Mouse (Mus musculus): ENCODE results near the gene Pitpnm2. TPM values are rescaled to one million over a fixed set of nuclear protein-coding genes. Genes with fewer than 3 reads are reported as not detected.
A peak's percentile ranks its signal among the peaks of the same experiment; 100 is the strongest.

The Pitpnm2 gene
- polyA plus RNA-seq, 2 experiments, result 1.9 to 4.7 TPM

DNA sequence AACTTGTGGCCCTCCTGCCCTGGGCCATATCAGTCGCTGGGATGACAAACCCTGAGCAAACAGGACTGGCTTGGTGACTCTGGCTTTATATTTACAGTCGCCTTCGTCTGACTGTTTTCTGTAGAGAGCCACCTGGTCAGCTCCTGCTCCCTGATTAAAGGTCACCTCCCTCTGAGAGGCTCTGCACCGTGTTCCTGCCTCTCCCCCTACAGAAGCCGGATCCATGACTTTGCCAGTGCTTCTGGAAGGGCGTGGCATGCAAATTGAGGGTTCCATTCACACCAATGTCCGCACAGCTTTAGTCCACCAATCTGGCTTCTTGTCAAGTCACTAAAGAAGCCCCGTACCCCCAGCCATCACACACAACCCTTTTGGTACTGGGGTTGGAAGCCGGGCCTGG lies 173.0 kb downstream of the Pitpnm2 start:
- H3K27me3 ChIP-seq (ENCODE audit: control insufficient read depth, insufficient read depth, low read length), result no peaks in the 10 kb centered on the region
- no peaks in the 10 kb centered on the region for H3K9me3 ChIP-seq (ENCODE audit: control insufficient read depth, low read length)
- H3K36me3 ChIP-seq (replicated peaks; ENCODE audit: control insufficient read depth, insufficient read depth, low read depth), result no peaks in the 10 kb centered on the region
- no peak overlapping the region for H3K4me2 ChIP-seq (ENCODE audit: low read depth)
- H3K27ac ChIP-seq, result no peak overlapping the region
- H3K4me1 ChIP-seq (replicated peaks; ENCODE audit: control insufficient read depth in 2 of 2, insufficient read depth in 2 of 2, low read length in 1 of 2), result peaks cover 0 to 23% of the 10 kb centered on the region in 2 experiments; a peak in 2 of 4 replicates
- whole genome bisulfite sequencing (ENCODE audit: insufficient replicate concordance), result 61% methylated on average over 9 of the region's 9 CpGs
- no peak overlapping the region for H3K4me3 ChIP-seq (ENCODE audit: insufficient read depth in 1 of 2, low read depth in 2 of 2, low read length in 2 of 2)
- DNase-seq (ENCODE audit: low read depth in 3 of 3, low spot score in 3 of 3), result no peak
- TF ChIP-seq CTCF (IDR thresholded peaks at IDR 0.05; ENCODE audit: low read depth) (no peak), EP300 (IDR thresholded peaks at IDR 0.05; ENCODE audit: low read depth) (no peak)
- ATAC-seq (ENCODE audit: insufficient read depth), result peak; percentile 42; the same call in 1 of the 2 replicates
- H3K9ac ChIP-seq (replicated peaks), result no peak overlapping the region

DNA sequence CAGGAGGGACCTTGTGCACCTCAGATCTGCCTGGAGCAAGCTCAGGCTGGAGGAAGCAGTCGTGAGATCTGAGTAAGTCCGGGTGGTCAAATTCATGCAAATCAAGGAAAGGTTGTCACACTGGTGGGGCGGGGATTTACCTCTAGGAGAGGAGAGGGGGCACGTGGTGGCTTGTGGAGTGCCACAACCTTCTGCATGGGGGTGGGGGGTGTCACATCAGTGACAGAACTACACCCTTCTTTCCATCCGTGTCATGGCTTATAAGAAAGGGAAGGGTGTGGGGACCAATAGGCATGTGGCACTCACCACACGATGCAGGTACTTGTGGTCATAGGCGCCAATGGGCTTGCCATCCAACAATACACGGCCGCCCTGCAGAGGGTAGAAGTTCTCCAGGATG lies 173.8 kb downstream of the Pitpnm2 start:
- DNase-seq (ENCODE audit: low read depth in 3 of 3, low spot score in 3 of 3) (no peak), ATAC-seq (ENCODE audit: insufficient read depth) (no peak)
- 55% methylated on average over 9 of the region's 9 CpGs for WGBS (ENCODE audit: insufficient replicate concordance)
- peaks cover 0 to 23% of the 10 kb centered on the region in 2 experiments; a peak in 2 of 4 replicates for H3K4me1 ChIP-seq (replicated peaks; ENCODE audit: control insufficient read depth in 2 of 2, insufficient read depth in 2 of 2, low read length in 1 of 2)
- H3K27me3 ChIP-seq (ENCODE audit: control insufficient read depth, insufficient read depth, low read length), result no peaks in the 10 kb centered on the region
- no peak overlapping the region for H3K9ac ChIP-seq (replicated peaks)
- H3K27ac ChIP-seq, result no peak overlapping the region
- H3K9me3 ChIP-seq (ENCODE audit: control insufficient read depth, low read length), result no peaks in the 10 kb centered on the region
- H3K4me3 ChIP-seq (ENCODE audit: insufficient read depth in 1 of 2, low read depth in 2 of 2, low read length in 2 of 2), result no peak overlapping the region
- no peak for TF ChIP-seq CTCF (IDR thresholded peaks at IDR 0.05; ENCODE audit: low read depth)
- no peak for TF ChIP-seq EP300 (IDR thresholded peaks at IDR 0.05; ENCODE audit: low read depth)
- no peak overlapping the region for H3K4me2 ChIP-seq (ENCODE audit: low read depth)
- H3K36me3 ChIP-seq (replicated peaks; ENCODE audit: control insufficient read depth, insufficient read depth, low read depth), result no peaks in the 10 kb centered on the region

DNA sequence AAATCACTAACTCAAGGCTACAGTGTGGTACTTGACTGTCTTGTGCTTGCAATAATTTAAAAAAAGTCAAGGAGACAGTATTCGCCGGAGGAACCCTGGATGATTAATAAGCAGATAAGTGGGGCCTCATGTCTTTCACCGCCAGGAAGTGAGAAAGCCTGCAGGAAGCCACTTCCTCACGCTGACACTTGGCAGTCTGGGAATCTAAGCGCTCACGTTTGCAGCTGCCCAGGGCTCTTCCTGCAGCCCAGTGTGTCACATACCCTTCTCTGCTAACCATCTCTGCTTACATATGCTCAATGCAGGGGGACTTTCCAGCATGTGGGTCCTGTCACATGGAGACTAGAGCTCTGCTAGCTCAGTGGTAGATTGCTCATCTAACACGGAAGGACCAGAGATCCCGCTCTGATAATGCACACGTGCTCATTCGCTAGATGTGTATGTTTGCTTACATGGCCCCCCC lies 174.7 kb downstream of the Pitpnm2 start:
- no peak overlapping the region for H3K9ac ChIP-seq (replicated peaks)
- peaks cover 0 to 19% of the 10 kb centered on the region in 2 experiments; a peak in 2 of 4 replicates for H3K4me1 ChIP-seq (replicated peaks; ENCODE audit: control insufficient read depth in 2 of 2, insufficient read depth in 2 of 2, low read length in 1 of 2)
- H3K9me3 ChIP-seq (ENCODE audit: control insufficient read depth, low read length), result no peaks in the 10 kb centered on the region
- ATAC-seq (ENCODE audit: insufficient read depth), result no peak
- no peak overlapping the region for H3K27ac ChIP-seq
- H3K27me3 ChIP-seq (ENCODE audit: control insufficient read depth, insufficient read depth, low read length), result no peaks in the 10 kb centered on the region
- WGBS (ENCODE audit: insufficient replicate concordance), result 13% methylated on average over 10 of the region's 10 CpGs
- no peak for DNase-seq (ENCODE audit: low read depth in 3 of 3, low spot score in 3 of 3)
- no peak overlapping the region for H3K4me3 ChIP-seq (ENCODE audit: insufficient read depth in 1 of 2, low read depth in 2 of 2, low read length in 2 of 2)
- H3K4me2 ChIP-seq (ENCODE audit: low read depth), result no peak overlapping the region
- TF ChIP-seq CTCF (IDR thresholded peaks at IDR 0.05; ENCODE audit: low read depth), result no peak
- no peak for TF ChIP-seq EP300 (IDR thresholded peaks at IDR 0.05; ENCODE audit: low read depth)
- no peaks in the 10 kb centered on the region for H3K36me3 ChIP-seq (replicated peaks; ENCODE audit: control insufficient read depth, insufficient read depth, low read depth)

DNA sequence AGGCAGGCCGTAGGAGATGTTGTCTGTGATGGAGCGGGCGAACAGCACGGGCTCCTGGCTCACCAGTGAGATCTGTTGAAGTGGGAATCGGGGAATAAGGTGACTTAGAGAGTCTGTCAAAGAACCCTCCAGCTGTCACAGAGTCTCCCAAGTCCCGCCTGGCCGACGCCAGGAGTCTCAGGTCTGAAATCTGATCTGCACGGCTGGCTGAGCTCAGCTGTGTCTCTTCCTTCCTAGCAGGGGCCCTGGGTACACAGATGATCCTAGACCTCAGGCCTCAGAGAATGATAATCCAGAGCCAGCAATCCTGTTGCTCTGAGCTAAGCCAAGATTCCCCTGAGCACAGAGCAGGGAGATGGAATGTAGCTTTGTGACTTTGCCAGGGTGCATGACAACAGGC lies 175.9 kb downstream of the Pitpnm2 start:
- ATAC-seq (ENCODE audit: insufficient read depth) (no peak), DNase-seq (ENCODE audit: low read depth in 3 of 3, low spot score in 3 of 3) (no peak)
- H3K4me1 ChIP-seq (replicated peaks; ENCODE audit: control insufficient read depth in 2 of 2, insufficient read depth in 2 of 2, low read length in 1 of 2), result peaks cover 0 to 21% of the 10 kb centered on the region in 2 experiments; a peak in 2 of 4 replicates
- no peak overlapping the region for H3K4me2 ChIP-seq (ENCODE audit: low read depth)
- TF ChIP-seq CTCF (IDR thresholded peaks at IDR 0.05; ENCODE audit: low read depth) (no peak), EP300 (IDR thresholded peaks at IDR 0.05; ENCODE audit: low read depth) (no peak)
- no peaks in the 10 kb centered on the region for H3K9me3 ChIP-seq (ENCODE audit: control insufficient read depth, low read length)
- no peaks in the 10 kb centered on the region for H3K27me3 ChIP-seq (ENCODE audit: control insufficient read depth, insufficient read depth, low read length)
- no peaks in the 10 kb centered on the region for H3K36me3 ChIP-seq (replicated peaks; ENCODE audit: control insufficient read depth, insufficient read depth, low read depth)
- H3K9ac ChIP-seq (replicated peaks), result no peak overlapping the region
- H3K27ac ChIP-seq, result no peak overlapping the region
- H3K4me3 ChIP-seq (ENCODE audit: insufficient read depth in 1 of 2, low read depth in 2 of 2, low read length in 2 of 2), result no peak overlapping the region
- WGBS (ENCODE audit: insufficient replicate concordance), result 53% methylated on average over 9 of the region's 9 CpGs

DNA sequence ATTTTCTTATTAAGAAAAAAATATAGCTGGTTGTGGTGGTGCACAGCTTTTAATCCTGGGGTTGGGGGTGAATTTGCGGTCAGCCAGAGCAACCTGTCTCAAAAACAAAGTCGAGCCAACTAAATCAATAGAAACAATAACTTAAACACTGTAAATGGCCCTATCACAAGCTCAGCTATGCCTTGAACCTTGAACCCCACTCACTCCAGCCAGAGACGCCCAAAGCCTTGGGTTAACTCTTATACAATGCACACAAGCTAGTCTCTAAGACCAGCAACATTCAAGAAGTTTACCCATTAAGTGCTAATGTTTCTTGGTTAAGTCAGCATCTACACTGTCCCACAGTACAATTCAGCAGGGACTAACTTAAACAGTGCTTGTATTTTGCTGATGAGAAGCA lies 179.9 kb downstream of the Pitpnm2 start:
- WGBS (ENCODE audit: insufficient replicate concordance), result 57% methylated on average over 3 of the region's 3 CpGs

More for the DNA sequence above, 179.9 kb downstream of the Pitpnm2 start:
- Histone ChIP-seq H3K4me2 (ENCODE audit: low read depth) (no peak overlapping the region), H3K27ac (no peak overlapping the region), H3K4me3 (ENCODE audit: insufficient read depth in 1 of 2, low read depth in 2 of 2, low read length in 2 of 2) (no peak overlapping the region), H3K27me3 (ENCODE audit: control insufficient read depth, insufficient read depth, low read length) (no peaks in the 10 kb centered on the region), H3K4me1 (replicated peaks; ENCODE audit: control insufficient read depth in 2 of 2, insufficient read depth in 2 of 2, low read length in 1 of 2) (peaks cover 0 to 5% of the 10 kb centered on the region in 2 experiments; a peak in 2 of 4 replicates), H3K9me3 (ENCODE audit: control insufficient read depth, low read length) (no peaks in the 10 kb centered on the region), H3K9ac (replicated peaks) (no peak overlapping the region), H3K36me3 (replicated peaks; ENCODE audit: control insufficient read depth, insufficient read depth, low read depth) (no peaks in the 10 kb centered on the region)
- no peak for DNase-seq (ENCODE audit: low read depth in 3 of 3, low spot score in 3 of 3)
- TF ChIP-seq EP300 (IDR thresholded peaks at IDR 0.05; ENCODE audit: low read depth) (no peak), CTCF (IDR thresholded peaks at IDR 0.05; ENCODE audit: low read depth) (no peak)
- no peak for ATAC-seq (ENCODE audit: insufficient read depth)

Other genes with a start within 250 kb of the Pitpnm2 start
- gene Vps37b, start 217.5 kb downstream of the Pitpnm2 start, polyA plus RNA-seq (2012; rRNA removed), result 11.3 and 11.5 TPM in 2 replicates
- 8.8 and 12.6 TPM in 2 replicates for gene Vps37b, start 217.5 kb downstream of the Pitpnm2 start, polyA plus RNA-seq (2014; fragmentation: Nextera tagmentation; extraction: Ambion mirVana)
- gene Abcb9, start 154.0 kb downstream of the Pitpnm2 start, polyA plus RNA-seq (2012; rRNA removed), result 2.9 and 3.1 TPM in 2 replicates
- 2.6 and 3.6 TPM in 2 replicates for gene Abcb9, start 154.0 kb downstream of the Pitpnm2 start, polyA plus RNA-seq (2014; fragmentation: Nextera tagmentation; extraction: Ambion mirVana)
- 10.0 and 12.5 TPM in 2 replicates for gene Ogfod2, start 137.5 kb downstream of the Pitpnm2 start, polyA plus RNA-seq (2012; rRNA removed)
- gene Ogfod2, start 137.5 kb downstream of the Pitpnm2 start, polyA plus RNA-seq (2014; fragmentation: Nextera tagmentation; extraction: Ambion mirVana), result 10.1 and 10.9 TPM in 2 replicates
- gene Arl6ip4, start 133.7 kb downstream of the Pitpnm2 start, polyA plus RNA-seq (2012; rRNA removed), result 34.4 and 50.6 TPM in 2 replicates
- gene Arl6ip4, start 133.7 kb downstream of the Pitpnm2 start, polyA plus RNA-seq (2014; fragmentation: Nextera tagmentation; extraction: Ambion mirVana), result 52.2 and 56.5 TPM in 2 replicates
- gene Mphosph9, start 78.2 kb upstream of the Pitpnm2 start, polyA plus RNA-seq (2012; rRNA removed), result 2.6 and 3.4 TPM in 2 replicates
- 4.2 and 5.5 TPM in 2 replicates for gene Mphosph9, start 78.2 kb upstream of the Pitpnm2 start, polyA plus RNA-seq (2014; fragmentation: Nextera tagmentation; extraction: Ambion mirVana)
- gene 2810006K23Rik, start 78.3 kb upstream of the Pitpnm2 start, polyA plus RNA-seq (2012; rRNA removed), result 3.1 and 4.0 TPM in 2 replicates
- gene 2810006K23Rik, start 78.3 kb upstream of the Pitpnm2 start, polyA plus RNA-seq (2014; fragmentation: Nextera tagmentation; extraction: Ambion mirVana), result 3.4 and 4.2 TPM in 2 replicates
- gene Cdk2ap1, start 113.3 kb upstream of the Pitpnm2 start, polyA plus RNA-seq (2012; rRNA removed), result 68.4 and 86.5 TPM in 2 replicates
- 16.3 and 27.0 TPM in 2 replicates for gene Cdk2ap1, start 113.3 kb upstream of the Pitpnm2 start, polyA plus RNA-seq (2014; fragmentation: Nextera tagmentation; extraction: Ambion mirVana)
- gene Sbno1, start 176.2 kb upstream of the Pitpnm2 start, polyA plus RNA-seq (2012; rRNA removed), result 9.0 and 12.6 TPM in 2 replicates
- 34.2 and 35.1 TPM in 2 replicates for gene Sbno1, start 176.2 kb upstream of the Pitpnm2 start, polyA plus RNA-seq (2014; fragmentation: Nextera tagmentation; extraction: Ambion mirVana)
- gene Kmt5a, start 190.2 kb upstream of the Pitpnm2 start, polyA plus RNA-seq (2012; rRNA removed), result 47.6 and 58.6 TPM in 2 replicates
- gene Kmt5a, start 190.2 kb upstream of the Pitpnm2 start, polyA plus RNA-seq (2014; fragmentation: Nextera tagmentation; extraction: Ambion mirVana), result 51.8 and 68.8 TPM in 2 replicates
- 5.9 and 8.1 TPM in 2 replicates for gene Rilpl2, start 228.6 kb upstream of the Pitpnm2 start, polyA plus RNA-seq (2012; rRNA removed)
- gene Rilpl2, start 228.6 kb upstream of the Pitpnm2 start, polyA plus RNA-seq (2014; fragmentation: Nextera tagmentation; extraction: Ambion mirVana), result 7.8 and 9.6 TPM in 2 replicates
- gene Snrnp35, start 233.4 kb upstream of the Pitpnm2 start, polyA plus RNA-seq (2012; rRNA removed), result 3.0 and 7.4 TPM in 2 replicates
- gene Snrnp35, start 233.4 kb upstream of the Pitpnm2 start, polyA plus RNA-seq (2014; fragmentation: Nextera tagmentation; extraction: Ambion mirVana), result 4.5 and 5.8 TPM in 2 replicates

Data from liver, embryonic 14.5 days (tissue).